Mouse (Mus musculus): Measurements from ENCODE around the gene Lrrc74a.

- TF ChIP-seq TCF12 (IDR thresholded peaks at IDR 0.05; ENCODE audit: insufficient read depth, poor library complexity, severe bottlenecking): no peak
- no peak for TF ChIP-seq POLR2A (IDR thresholded peaks at IDR 0.05; ENCODE audit: insufficient read length, low read depth)
These were observed 37.8 kb downstream of the Lrrc74a start for GRCm38 (mm10) chr12:86771823-86772427.

Data from myocyte (in vitro differentiated cells).